Mouse (Mus musculus): ENCODE results near the gene Klf12. TPM values are rescaled to one million over a fixed set of nuclear protein-coding genes. Genes with fewer than 3 reads are reported as not detected.

The Klf12 gene
- 10 to 100 TPM in 1 of 2 experiments, 1 to 10 TPM in 1; 10.0 to 12.8 TPM for total RNA-seq (2021)
- long read RNA-seq, experiment 1, result 0 reads
- long read RNA-seq, experiment 2, partial matches to known transcripts, result 0 of 1 reads
- long read RNA-seq, experiment 2, other reads (novel, unspliced or antisense), result 1 of 1 reads

- peak; percentile 71 for DNase-seq
- intact Hi-C loops (cut with DNase I), result loop anchor here (2.0 kb wide), 1 partner anchor 175 kb away; no protein-coding TSS in a partner anchor
These were observed at the start of gene Klf12 for GRCm38 (mm10) chr14:100284119-100284860. Gene Klf12, minus strand, starts transcription at chr14:100284679.

GRCm38 (mm10) chr14:100333369-100333768 is 48.9 kb upstream of the Klf12 start:
- intact Hi-C loops (cut with DNase I), result no loop called here
- peak in 1 of 2 experiments; percentile 6 for DNase-seq

GRCm38 (mm10) chr14:100328602-100329276 is 44.3 kb upstream of the Klf12 start:
- intact Hi-C loops (cut with DNase I), result no loop called here
- DNase-seq, result no peak

GRCm38 (mm10) chr14:100324303-100324702 is 39.8 kb upstream of the Klf12 start:
- intact Hi-C loops (cut with DNase I), result no loop called here
- no peak for DNase-seq

GRCm38 (mm10) chr14:100322012-100322411 is 37.5 kb upstream of the Klf12 start:
- intact Hi-C loops (cut with DNase I), result no loop called here
- no peak for DNase-seq

GRCm38 (mm10) chr14:100316780-100317179 is 32.3 kb upstream of the Klf12 start:
- intact Hi-C loops (cut with DNase I), result no loop called here

GRCm38 (mm10) chr14:100314099-100314498 is 29.6 kb upstream of the Klf12 start:
- intact Hi-C loops (cut with DNase I), result no loop called here
- no peak for DNase-seq

More at GRCm38 (mm10) chr14:100316780-100317179, 32.3 kb upstream of the Klf12 start:
- DNase-seq, result no peak

GRCm38 (mm10) chr14:100300905-100301304 is 16.4 kb upstream of the Klf12 start:
- no peak for DNase-seq
- intact Hi-C loops (cut with DNase I), result no loop called here

- intact Hi-C loops (cut with DNase I), result no loop called here
- DNase-seq, result no peak
These were observed 14.4 kb upstream of the Klf12 start for GRCm38 (mm10) chr14:100298892-100299291.

- peak in 1 of 2 experiments; percentile 20 for DNase-seq
These were observed 2.2 kb upstream of the Klf12 start for GRCm38 (mm10) chr14:100286586-100287241.

GRCm38 (mm10) chr14:100285656-100286585 is 1.4 kb upstream of the Klf12 start:
- intact Hi-C loops (cut with DNase I), result loop anchor here (2.0 kb wide), 1 partner anchor 173 kb away; no protein-coding TSS in a partner anchor
- DNase-seq, result peak; percentile 76 to 83

More at GRCm38 (mm10) chr14:100286586-100287241, 2.2 kb upstream of the Klf12 start:
- intact Hi-C loops (cut with DNase I), result no loop called here

GRCm38 (mm10) chr14:100284861-100285655 is 579 bp upstream of the Klf12 start:
- intact Hi-C loops (cut with DNase I), result loop anchor here (2.0 kb wide), 1 partner anchor 174 kb away; no protein-coding TSS in a partner anchor
- DNase-seq, result peak; percentile 56 to 66

GRCm38 (mm10) chr14:100283411-100284118 is 914 bp downstream of the Klf12 start:
- intact Hi-C loops (cut with DNase I), result loop anchor here (2.0 kb wide), 1 partner anchor 175 kb away; no protein-coding TSS in a partner anchor
- peak; percentile 10 to 33 for DNase-seq

- intact Hi-C loops (cut with DNase I), result no loop called here
- DNase-seq, result no peak
These were observed 1.8 kb downstream of the Klf12 start for GRCm38 (mm10) chr14:100282651-100283050.

GRCm38 (mm10) chr14:100281734-100282133 is 2.7 kb downstream of the Klf12 start:
- no peak for DNase-seq
- intact Hi-C loops (cut with DNase I), result no loop called here

GRCm38 (mm10) chr14:100274179-100274578 is 10.3 kb downstream of the Klf12 start:
- intact Hi-C loops (cut with DNase I), result no loop called here
- DNase-seq, result no peak

GRCm38 (mm10) chr14:100260531-100260930 is 23.9 kb downstream of the Klf12 start:
- intact Hi-C loops (cut with DNase I), result no loop called here
- DNase-seq, result no peak

- DNase-seq, result no peak
- intact Hi-C loops (cut with DNase I), result no loop called here
These were observed 41.4 kb downstream of the Klf12 start for GRCm38 (mm10) chr14:100243046-100243445.

Measured in gastrocnemius, postnatal 36 days (tissue).